Mouse (Mus musculus) ovary, postnatal 10 days (tissue): ENCODE results near the gene Fthl17b.
"Not testable (repeated sequence)": the region's sequence is repeated elsewhere in the genome, so short reads cannot be mapped to it uniquely, and the experiment has no call there.

ENCODE experiments used
- DNase-seq: peaks from one replicate; pipeline ENCODE4 v3.0.0; 2022; ENCODE audit warnings: low spot score

Fthl17b gene

GRCm38 (mm10) chrX:8962875-8963274 is at the start of gene Fthl17b:
Fthl17b (minus strand) TSS chrX:8962975.
- not testable (repeated sequence) for DNase-seq

- not testable (repeated sequence) for DNase-seq
These were observed 23.9 kb upstream of the Fthl17b start, which contains the start of gene Fthl17d for GRCm38 (mm10) chrX:8986655-8987054. Fthl17d (minus strand) TSS chrX:8986755.

GRCm38 (mm10) chrX:8976459-8976858 is 13.7 kb upstream of the Fthl17b start, which contains the start of gene Fthl17c:
Fthl17c (minus strand) TSS chrX:8976559.
- DNase-seq = not testable (repeated sequence)

GRCm38 (mm10) chrX:8964618-8965017 is 1.8 kb upstream of the Fthl17b start:
- not testable (repeated sequence) for DNase-seq

- peak; percentile 68 for DNase-seq
These were observed 14.5 kb downstream of the Fthl17b start for GRCm38 (mm10) chrX:8948130-8948805.

GRCm38 (mm10) chrX:8944041-8944440 is 18.7 kb downstream of the Fthl17b start:
- DNase-seq = no peak

GRCm38 (mm10) chrX:8927308-8927707 is 35.5 kb downstream of the Fthl17b start:
- DNase-seq = no peak

GRCm38 (mm10) chrX:8921813-8922607 is 40.8 kb downstream of the Fthl17b start:
- DNase-seq = no peak

GRCm38 (mm10) chrX:8921080-8921479 is 41.7 kb downstream of the Fthl17b start:
- DNase-seq = no peak
